Mouse (Mus musculus) limb, embryonic 15.5 days (tissue): Measurements from ENCODE around the gene Trappc6a. TPM values are rescaled to one million over a fixed set of nuclear protein-coding genes. Genes with fewer than 3 reads are reported as not detected.

Experiments
- polyA plus RNA-seq: library from polyadenylated mRNA; unstranded; fragments of >200 nt; fragmentation: Nextera tagmentation; extraction: Ambion mirVana; gene quantifications from 2 replicates; pipeline ENCODE4 v1.2.1, GENCODE M21; 2015

Trappc6a gene
- polyA plus RNA-seq, 1 experiment from 2014 or later = 97.9 TPM

Other genes with a start within 250 kb of the Trappc6a start
- gene Vasp, start 236.6 kb upstream of the Trappc6a start, polyA plus RNA-seq = 73.8 and 84.0 TPM in 2 replicates
- 0.16 and 0.19 TPM in 2 replicates for gene Ppm1n, start 228.3 kb upstream of the Trappc6a start, polyA plus RNA-seq
- 21.4 and 48.2 TPM in 2 replicates for gene Rtn2, start 225.8 kb upstream of the Trappc6a start, polyA plus RNA-seq
- 0.29 and 0.41 TPM in 2 replicates for gene Fosb, start 198.3 kb upstream of the Trappc6a start, polyA plus RNA-seq
- gene Ercc1, start 163.6 kb upstream of the Trappc6a start, polyA plus RNA-seq = 75.7 and 75.9 TPM in 2 replicates
- gene Cd3eap, start 148.9 kb upstream of the Trappc6a start, polyA plus RNA-seq = 32.9 and 34.2 TPM in 2 replicates
- gene Ppp1r13l, start 148.6 kb upstream of the Trappc6a start, polyA plus RNA-seq = 20.0 and 24.8 TPM in 2 replicates
- 14.0 and 14.9 TPM in 2 replicates for gene Ercc2, start 126.4 kb upstream of the Trappc6a start, polyA plus RNA-seq
- 37.5 and 37.6 TPM in 2 replicates for gene Klc3, start 104.3 kb upstream of the Trappc6a start, polyA plus RNA-seq
- 139 and 815 TPM in 2 replicates for gene Ckm, start 103.6 kb upstream of the Trappc6a start, polyA plus RNA-seq
- 8.2 and 9.3 TPM in 2 replicates for gene Mark4, start 49.6 kb upstream of the Trappc6a start, polyA plus RNA-seq
- gene Exoc3l2, start 45.1 kb upstream of the Trappc6a start, polyA plus RNA-seq = 1.4 and 1.6 TPM in 2 replicates
- 1.8 and 2.0 TPM in 2 replicates for gene Bloc1s3, start within 50 bp of the Trappc6a start, polyA plus RNA-seq
- gene Nkpd1, start 9.4 kb downstream of the Trappc6a start, polyA plus RNA-seq = 1.7 and 2.5 TPM in 2 replicates
- gene Ppp1r37, start 54.7 kb downstream of the Trappc6a start, polyA plus RNA-seq = 25.1 and 26.3 TPM in 2 replicates
- 1.00 and 1.1 TPM in 2 replicates for gene Zfp296, start 68.9 kb downstream of the Trappc6a start, polyA plus RNA-seq
- 144 and 149 TPM in 2 replicates for gene Gemin7, start 69.2 kb downstream of the Trappc6a start, polyA plus RNA-seq
- 49.6 and 49.8 TPM in 2 replicates for gene Clasrp, start 96.1 kb downstream of the Trappc6a start, polyA plus RNA-seq
- gene Relb, start 121.0 kb downstream of the Trappc6a start, polyA plus RNA-seq = 11.8 and 14.1 TPM in 2 replicates
- 73.4 and 73.8 TPM in 2 replicates for gene Clptm1, start 156.6 kb downstream of the Trappc6a start, polyA plus RNA-seq
- 1.8 and 2.7 TPM in 2 replicates for gene Apoc2, start 169.5 kb downstream of the Trappc6a start, polyA plus RNA-seq
- gene Gm44805, start 173.0 kb downstream of the Trappc6a start, polyA plus RNA-seq = not detected in 2 replicates
- 0.41 TPM in 1 of 2 replicates, not detected in the other for gene Apoc4, start 173.1 kb downstream of the Trappc6a start, polyA plus RNA-seq
- gene Apoc1, start 184.3 kb downstream of the Trappc6a start, polyA plus RNA-seq = 46.2 and 57.9 TPM in 2 replicates
- 409 and 468 TPM in 2 replicates for gene Apoe, start 190.8 kb downstream of the Trappc6a start, polyA plus RNA-seq
- 129 and 139 TPM in 2 replicates for gene Tomm40, start 207.0 kb downstream of the Trappc6a start, polyA plus RNA-seq
- gene Nectin2, start 242.1 kb downstream of the Trappc6a start, polyA plus RNA-seq = 84.5 and 85.1 TPM in 2 replicates